Mouse (Mus musculus): ENCODE data around the gene Tenm4. TPM values are rescaled to one million over a fixed set of nuclear protein-coding genes. Genes with fewer than 3 reads are reported as not detected.

The Tenm4 gene
- polyA plus RNA-seq, 1 experiment from 2014 or later, result 37.5 TPM

GRCm38 (mm10) chr7:96211618-96212021 is 40.6 kb downstream of the Tenm4 start:
- H3K9me3 ChIP-seq (ENCODE audit: control insufficient read depth, low read length), result no peaks in the 10 kb centered on the region
- peaks cover 5% of the 10 kb centered on the region; the same call in 1 of the 2 replicates for H3K27me3 ChIP-seq (ENCODE audit: control insufficient read depth, insufficient read depth, low read length)
- H3K4me3 ChIP-seq (replicated peaks; ENCODE audit: low read length), result peak overlapping the region; percentile 77
- no peak overlapping the region for H3K27ac ChIP-seq
- no peaks in the 10 kb centered on the region for H3K36me3 ChIP-seq (replicated peaks; ENCODE audit: control insufficient read depth, insufficient read depth)
- DNase-seq (ENCODE audit: low spot score) (no peak), ATAC-seq (ENCODE audit: low FRiP score) (no peak)
- peak overlapping the region; percentile 90 for H3K9ac ChIP-seq
- peak overlapping the region; percentile 89 for H3K4me2 ChIP-seq (replicated peaks)
- H3K4me1 ChIP-seq (replicated peaks; ENCODE audit: control insufficient read depth, insufficient read depth, low read length), result peaks cover 22% of the 10 kb centered on the region
- WGBS, result under 1% methylated on average over 17 of the region's 17 CpGs

GRCm38 (mm10) chr7:96212224-96212591 is 41.2 kb downstream of the Tenm4 start:
- no peak for DNase-seq (ENCODE audit: low spot score)
- WGBS, result 1% methylated on average over 9 of the region's 9 CpGs

GRCm38 (mm10) chr7:96212592-96213541 is 41.8 kb downstream of the Tenm4 start:
- DNase-seq (ENCODE audit: low spot score), result peak; percentile 46
- peak overlapping the region; percentile 90 for H3K9ac ChIP-seq
- peak overlapping the region; percentile 89 for H3K4me2 ChIP-seq (replicated peaks)
- H3K9me3 ChIP-seq (ENCODE audit: control insufficient read depth, low read length), result no peaks in the 10 kb centered on the region
- H3K4me3 ChIP-seq (replicated peaks; ENCODE audit: low read length), result peak overlapping the region; percentile 77
- H3K27ac ChIP-seq, result peak overlapping the region; percentile 34
- peaks cover 22% of the 10 kb centered on the region for H3K4me1 ChIP-seq (replicated peaks; ENCODE audit: control insufficient read depth, insufficient read depth, low read length)
- H3K36me3 ChIP-seq (replicated peaks; ENCODE audit: control insufficient read depth, insufficient read depth), result no peaks in the 10 kb centered on the region
- ATAC-seq (ENCODE audit: low FRiP score), result peak; percentile 41
- WGBS, result under 1% methylated on average over 48 of the region's 48 CpGs
- H3K27me3 ChIP-seq (ENCODE audit: control insufficient read depth, insufficient read depth, low read length), result peaks cover 5% of the 10 kb centered on the region; the same call in 1 of the 2 replicates

More at GRCm38 (mm10) chr7:96212224-96212591, 41.2 kb downstream of the Tenm4 start:
- ATAC-seq (ENCODE audit: low FRiP score), result no peak
- H3K9me3 ChIP-seq (ENCODE audit: control insufficient read depth, low read length), result no peaks in the 10 kb centered on the region
- peak overlapping the region; percentile 90 for H3K9ac ChIP-seq
- peak overlapping the region; percentile 34; the same call in 1 of the 2 replicates for H3K27ac ChIP-seq
- H3K36me3 ChIP-seq (replicated peaks; ENCODE audit: control insufficient read depth, insufficient read depth), result no peaks in the 10 kb centered on the region
- peak overlapping the region; percentile 77 for H3K4me3 ChIP-seq (replicated peaks; ENCODE audit: low read length)
- H3K4me1 ChIP-seq (replicated peaks; ENCODE audit: control insufficient read depth, insufficient read depth, low read length), result peaks cover 22% of the 10 kb centered on the region
- H3K27me3 ChIP-seq (ENCODE audit: control insufficient read depth, insufficient read depth, low read length), result peaks cover 5% of the 10 kb centered on the region; the same call in 1 of the 2 replicates
- H3K4me2 ChIP-seq (replicated peaks), result peak overlapping the region; percentile 89

GRCm38 (mm10) chr7:96213741-96214140 is 42.7 kb downstream of the Tenm4 start:
- no peaks in the 10 kb centered on the region for H3K9me3 ChIP-seq (ENCODE audit: control insufficient read depth, low read length)
- no peak overlapping the region for H3K27ac ChIP-seq
- peak overlapping the region; percentile 89 for H3K4me2 ChIP-seq (replicated peaks)
- peak overlapping the region; percentile 90 for H3K9ac ChIP-seq
- H3K27me3 ChIP-seq (ENCODE audit: control insufficient read depth, insufficient read depth, low read length), result peaks cover 1% of the 10 kb centered on the region; the same call in 1 of the 2 replicates
- no peak for DNase-seq (ENCODE audit: low spot score)
- peaks cover 22% of the 10 kb centered on the region for H3K4me1 ChIP-seq (replicated peaks; ENCODE audit: control insufficient read depth, insufficient read depth, low read length)
- ATAC-seq (ENCODE audit: low FRiP score), result no peak
- H3K36me3 ChIP-seq (replicated peaks; ENCODE audit: control insufficient read depth, insufficient read depth), result no peaks in the 10 kb centered on the region
- H3K4me3 ChIP-seq (replicated peaks; ENCODE audit: low read length), result peak overlapping the region; percentile 77
- 16% methylated on average over 7 of the region's 10 CpGs for WGBS

GRCm38 (mm10) chr7:96214876-96215275 is 43.8 kb downstream of the Tenm4 start:
- Histone ChIP-seq H3K4me1 (replicated peaks; ENCODE audit: control insufficient read depth, insufficient read depth, low read length) (peaks cover 22% of the 10 kb centered on the region), H3K36me3 (replicated peaks; ENCODE audit: control insufficient read depth, insufficient read depth) (no peaks in the 10 kb centered on the region), H3K4me3 (replicated peaks; ENCODE audit: low read length) (no peak overlapping the region), H3K4me2 (replicated peaks) (peak overlapping the region; percentile 89; the same call in 1 of the 2 replicates), H3K9me3 (ENCODE audit: control insufficient read depth, low read length) (no peaks in the 10 kb centered on the region), H3K27ac (no peak overlapping the region), H3K9ac (no peak overlapping the region), H3K27me3 (ENCODE audit: control insufficient read depth, insufficient read depth, low read length) (no peaks in the 10 kb centered on the region; the same call in 1 of the 2 replicates)
- DNase-seq (ENCODE audit: low spot score) (no peak), ATAC-seq (ENCODE audit: low FRiP score) (no peak)
- 35% methylated on average over 2 of the region's 2 CpGs for whole genome bisulfite sequencing

- no peak for DNase-seq (ENCODE audit: low spot score)
- no peaks in the 10 kb centered on the region for H3K36me3 ChIP-seq (replicated peaks; ENCODE audit: control insufficient read depth, insufficient read depth)
- no peak overlapping the region for H3K27ac ChIP-seq
These were observed 45.0 kb downstream of the Tenm4 start for GRCm38 (mm10) chr7:96215894-96216509.

GRCm38 (mm10) chr7:96219386-96219785 is 48.3 kb downstream of the Tenm4 start:
- Histone ChIP-seq H3K4me3 (replicated peaks; ENCODE audit: low read length) (no peak overlapping the region), H3K9ac (no peak overlapping the region), H3K27ac (no peak overlapping the region), H3K27me3 (ENCODE audit: control insufficient read depth, insufficient read depth, low read length) (no peaks in the 10 kb centered on the region; the same call in 1 of the 2 replicates), H3K36me3 (replicated peaks; ENCODE audit: control insufficient read depth, insufficient read depth) (no peaks in the 10 kb centered on the region), H3K4me1 (replicated peaks; ENCODE audit: control insufficient read depth, insufficient read depth, low read length) (0 out of 2 replicates have a peak, but pooled peaks cover 6% of the 10 kb centered on the region), H3K4me2 (replicated peaks) (no peak overlapping the region), H3K9me3 (ENCODE audit: control insufficient read depth, low read length) (no peaks in the 10 kb centered on the region)
- 75% methylated on average over 2 of the region's 2 CpGs for WGBS
- DNase-seq (ENCODE audit: low spot score) (no peak), ATAC-seq (ENCODE audit: low FRiP score) (no peak)

More at GRCm38 (mm10) chr7:96215894-96216509, 45.0 kb downstream of the Tenm4 start:
- WGBS, result 81% methylated on average over 5 of the region's 5 CpGs
- ATAC-seq (ENCODE audit: low FRiP score), result no peak
- Histone ChIP-seq H3K4me2 (replicated peaks) (no peak overlapping the region), H3K9ac (no peak overlapping the region), H3K4me1 (replicated peaks; ENCODE audit: control insufficient read depth, insufficient read depth, low read length) (peaks cover 22% of the 10 kb centered on the region), H3K9me3 (ENCODE audit: control insufficient read depth, low read length) (no peaks in the 10 kb centered on the region), H3K4me3 (replicated peaks; ENCODE audit: low read length) (no peak overlapping the region), H3K27me3 (ENCODE audit: control insufficient read depth, insufficient read depth, low read length) (no peaks in the 10 kb centered on the region; the same call in 1 of the 2 replicates)

- Histone ChIP-seq H3K36me3 (replicated peaks; ENCODE audit: control insufficient read depth, insufficient read depth) (no peaks in the 10 kb centered on the region), H3K9me3 (ENCODE audit: control insufficient read depth, low read length) (no peaks in the 10 kb centered on the region), H3K4me3 (replicated peaks; ENCODE audit: low read length) (no peak overlapping the region), H3K4me2 (replicated peaks) (no peak overlapping the region), H3K4me1 (replicated peaks; ENCODE audit: control insufficient read depth, insufficient read depth, low read length) (no peaks in the 10 kb centered on the region), H3K9ac (no peak overlapping the region), H3K27me3 (ENCODE audit: control insufficient read depth, insufficient read depth, low read length) (no peaks in the 10 kb centered on the region), H3K27ac (no peak overlapping the region)
- ATAC-seq (ENCODE audit: low FRiP score), result no peak
- WGBS, result 61% methylated on average over 5 of the region's 5 CpGs
- DNase-seq (ENCODE audit: low spot score), result no peak
These were observed 49.6 kb downstream of the Tenm4 start for GRCm38 (mm10) chr7:96220647-96221046.

- WGBS, result 88% methylated on average over 1 of the region's 1 CpGs
- no peak for ATAC-seq (ENCODE audit: low FRiP score)
These were observed 51.5 kb downstream of the Tenm4 start for GRCm38 (mm10) chr7:96222569-96222968.

More at GRCm38 (mm10) chr7:96222569-96222968, 51.5 kb downstream of the Tenm4 start:
- Histone ChIP-seq H3K4me2 (replicated peaks) (no peak overlapping the region), H3K27ac (no peak overlapping the region), H3K4me3 (replicated peaks; ENCODE audit: low read length) (no peak overlapping the region), H3K9me3 (ENCODE audit: control insufficient read depth, low read length) (no peaks in the 10 kb centered on the region), H3K9ac (no peak overlapping the region), H3K36me3 (replicated peaks; ENCODE audit: control insufficient read depth, insufficient read depth) (no peaks in the 10 kb centered on the region), H3K4me1 (replicated peaks; ENCODE audit: control insufficient read depth, insufficient read depth, low read length) (no peaks in the 10 kb centered on the region), H3K27me3 (ENCODE audit: control insufficient read depth, insufficient read depth, low read length) (no peaks in the 10 kb centered on the region)
- no peak for DNase-seq (ENCODE audit: low spot score)
